Mouse (Mus musculus): Measurements from ENCODE around the gene Atg9a. TPM values are rescaled to one million over a fixed set of nuclear protein-coding genes. Genes with fewer than 3 reads are reported as not detected.
A peak's percentile ranks its signal among the peaks of the same experiment; 100 is the strongest.

The Atg9a gene
- total and polyA plus RNA-seq, 3 experiments: 7.8 to 26.1 TPM; not detected in 1

DNA sequence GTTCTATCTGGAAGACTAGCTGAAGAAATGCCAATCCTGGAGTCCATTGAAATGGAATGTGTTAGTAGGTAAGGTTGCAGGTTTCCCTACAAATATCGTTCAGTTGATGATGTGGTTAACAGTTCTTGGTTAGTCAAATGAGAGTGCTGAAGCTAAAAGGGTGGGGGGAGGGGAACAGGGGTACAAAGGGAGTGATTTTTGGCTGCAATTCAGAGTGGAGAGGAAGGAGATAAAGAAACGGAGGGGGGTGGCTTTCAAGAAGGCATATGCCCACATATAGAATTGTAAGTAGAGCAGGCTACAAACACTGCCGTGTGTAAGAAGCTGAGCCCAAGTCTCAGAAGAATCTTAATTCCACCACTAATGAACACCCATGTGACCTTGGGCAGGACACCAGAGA lies 33.5 kb upstream of the Atg9a start (continued):
- TF ChIP-seq MYB (IDR thresholded peaks at IDR 0.05; ENCODE audit: low read depth, low read length) (no peak), UBTF (IDR thresholded peaks at IDR 0.05; ENCODE audit: borderline replicate concordance, insufficient read depth, low read depth, low read length) (no peak), ELF1 (IDR thresholded peaks at IDR 0.05; ENCODE audit: low read depth, low read length) (peak; percentile 32; the same call in 1 of the 2 replicates), NELFE (IDR thresholded peaks at IDR 0.05; ENCODE audit: low read depth, low read length) (no peak), USF1 (IDR thresholded peaks at IDR 0.05; ENCODE audit: low read depth, low read length) (0 out of 2 replicates have a peak, but pooled peaks have one; percentile 18), MAFK (IDR thresholded peaks at IDR 0.05; ENCODE audit: borderline replicate concordance, low read depth, low read length) (no peak), ZKSCAN1 (IDR thresholded peaks at IDR 0.05; ENCODE audit: low read depth, low read length) (no peak), GABPA (IDR thresholded peaks at IDR 0.05; ENCODE audit: low read depth, low read length) (no peak)

DNA sequence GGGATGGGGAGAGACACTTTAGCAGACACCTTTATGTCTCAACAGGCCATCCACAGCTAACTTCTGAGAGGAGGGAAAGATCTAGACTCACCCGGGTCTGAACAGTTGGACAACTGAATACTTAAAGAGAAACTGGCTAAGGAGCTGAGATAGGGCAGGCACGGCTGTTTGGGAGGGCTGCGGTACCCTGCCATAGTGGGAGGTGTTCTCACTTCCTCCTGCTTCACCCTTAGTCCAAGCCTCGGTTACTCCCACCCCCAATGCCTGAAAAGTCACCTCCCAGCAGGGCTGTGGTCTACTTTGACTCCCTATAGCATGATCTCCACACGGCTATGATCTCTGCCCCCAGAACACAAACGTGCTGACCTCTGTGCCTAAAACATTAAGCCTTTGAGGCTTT lies 31.5 kb upstream of the Atg9a start:
- H3K4me1 ChIP-seq (ENCODE audit: control insufficient read depth in 1 of 2, insufficient read depth in 2 of 2, low read length in 2 of 2): peaks cover 38 to 52% of the 10 kb centered on the region in 2 experiments
- TF ChIP-seq ETS1 (IDR thresholded peaks at IDR 0.05; ENCODE audit: low read depth, low read length) (0 out of 2 replicates have a peak, but pooled peaks have one; percentile 11), SMC3 (IDR thresholded peaks at IDR 0.05; ENCODE audit: low read depth, low read length) (no peak), EP300 (IDR thresholded peaks at IDR 0.05; ENCODE audit: low read depth in 1 of 2, low read length in 2 of 2) (peak in 1 of 2 experiments; percentile 24; a peak in 1 of 4 replicates), RCOR1 (IDR thresholded peaks at IDR 0.05; ENCODE audit: low read depth, low read length) (peak; percentile 43; the same call in 1 of the 2 replicates), POLR2A (IDR thresholded peaks at IDR 0.05; ENCODE audit: control insufficient read depth in 1 of 2, insufficient read depth in 1 of 2, low read depth in 1 of 2, low read length in 2 of 2, poor library complexity in 1 of 2) (peak in 1 of 2 experiments; percentile 33; a peak in 1 of 4 replicates)
- H3K9ac ChIP-seq (ENCODE audit: control insufficient read depth, low read depth, low read length, poor library complexity, severe bottlenecking): peak overlapping the region; percentile 51
- DNase-seq (ENCODE audit: low read depth, low spot score): peak; percentile 72
- H3K27ac ChIP-seq (ENCODE audit: control insufficient read depth, low read depth, low read length): peak overlapping the region; percentile 70
- peaks cover 0 to 48% of the 10 kb centered on the region in 2 experiments; a peak in 2 of 4 replicates for H3K36me3 ChIP-seq (ENCODE audit: control insufficient read depth in 1 of 2, insufficient read depth in 2 of 2, low read length in 2 of 2)
- no peaks in the 10 kb centered on the region for H3K9me3 ChIP-seq (replicated peaks; ENCODE audit: insufficient read depth, low read length)
- peaks cover 6% of the 10 kb centered on the region for H3K79me2 ChIP-seq (ENCODE audit: control insufficient read depth, insufficient read depth, low read length, poor library complexity)
- peak overlapping the region; percentile 35 to 66 for H3K4me3 ChIP-seq (ENCODE audit: control insufficient read depth in 1 of 2, insufficient read depth in 1 of 2, low read depth in 2 of 2, low read length in 2 of 2)
- no peaks in the 10 kb centered on the region for H3K27me3 ChIP-seq (ENCODE audit: control insufficient read depth in 1 of 2, insufficient read depth in 2 of 2, low read length in 2 of 2)

DNA sequence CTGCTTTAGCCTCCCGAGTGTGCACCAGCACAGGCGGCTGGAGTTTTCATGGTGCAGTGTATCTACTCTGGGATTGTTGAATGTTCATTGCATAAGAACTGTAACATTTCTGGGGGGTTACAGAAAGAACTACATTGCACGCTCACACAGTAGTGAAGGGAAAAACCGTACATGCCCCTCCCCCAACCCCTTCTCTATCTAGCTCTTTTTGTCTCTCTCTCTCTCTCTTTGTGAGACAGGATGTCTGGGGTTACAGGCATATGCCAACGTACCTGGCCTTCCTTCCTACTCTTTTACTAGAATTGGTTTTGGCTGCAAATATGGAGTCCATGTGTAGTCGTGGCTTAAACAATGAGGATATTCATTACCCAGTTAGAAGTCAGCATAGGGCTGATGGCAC lies 30.9 kb upstream of the Atg9a start:
- Histone ChIP-seq H3K4me3 (ENCODE audit: control insufficient read depth in 1 of 2, insufficient read depth in 1 of 2, low read depth in 2 of 2, low read length in 2 of 2) (peak overlapping the region; percentile 35 to 66), H3K79me2 (ENCODE audit: control insufficient read depth, insufficient read depth, low read length, poor library complexity) (peaks cover 12% of the 10 kb centered on the region), H3K4me1 (ENCODE audit: control insufficient read depth in 1 of 2, insufficient read depth in 2 of 2, low read length in 2 of 2) (peaks cover 36 to 51% of the 10 kb centered on the region in 2 experiments), H3K27ac (ENCODE audit: control insufficient read depth, low read depth, low read length) (peak overlapping the region; percentile 70), H3K27me3 (ENCODE audit: control insufficient read depth in 1 of 2, insufficient read depth in 2 of 2, low read length in 2 of 2) (no peaks in the 10 kb centered on the region), H3K36me3 (ENCODE audit: control insufficient read depth in 1 of 2, insufficient read depth in 2 of 2, low read length in 2 of 2) (peaks cover 0 to 43% of the 10 kb centered on the region in 2 experiments; a peak in 2 of 4 replicates), H3K9ac (ENCODE audit: control insufficient read depth, low read depth, low read length, poor library complexity, severe bottlenecking) (peak overlapping the region; percentile 51), H3K9me3 (replicated peaks; ENCODE audit: insufficient read depth, low read length) (no peaks in the 10 kb centered on the region)
- TF ChIP-seq MXI1 (IDR thresholded peaks at IDR 0.05; ENCODE audit: low read depth, low read length): no peak
- TF ChIP-seq RCOR1 (IDR thresholded peaks at IDR 0.05; ENCODE audit: low read depth, low read length): no peak
- no peak for TF ChIP-seq ETS1 (IDR thresholded peaks at IDR 0.05; ENCODE audit: low read depth, low read length)
- no peak for TF ChIP-seq CHD1 (IDR thresholded peaks at IDR 0.05; ENCODE audit: low read depth, low read length)
- TF ChIP-seq USF2 (IDR thresholded peaks at IDR 0.05; ENCODE audit: borderline replicate concordance in 1 of 2, insufficient read depth in 1 of 2, low read depth in 1 of 2, low read length in 2 of 2): no peak
- TF ChIP-seq ELF1 (IDR thresholded peaks at IDR 0.05; ENCODE audit: low read depth, low read length): no peak
- no peak for TF ChIP-seq MYB (IDR thresholded peaks at IDR 0.05; ENCODE audit: low read depth, low read length)
- no peak for TF ChIP-seq HCFC1 (IDR thresholded peaks at IDR 0.05; ENCODE audit: low read depth, low read length)
- DNase-seq (ENCODE audit: low read depth, low spot score): no peak
